Mouse (Mus musculus): ENCODE data around the gene Msi2.

Msi2 gene

GRCm38 (mm10) chr11:88297526-88297925 lies 420.8 kb downstream of the Msi2 start:
- DNase-seq, result no peak

GRCm38 (mm10) chr11:88295298-88295697 lies 423.0 kb downstream of the Msi2 start:
- no peak for DNase-seq

- DNase-seq, result no peak
Observed at GRCm38 (mm10) chr11:88294394-88294710, 424.0 kb downstream of the Msi2 start.

GRCm38 (mm10) chr11:88293631-88294393 lies 424.5 kb downstream of the Msi2 start, which contains the start of gene Ccdc182:
Ccdc182 (plus strand) TSS chr11:88294058.
- no peak for DNase-seq

GRCm38 (mm10) chr11:88291688-88292087 lies 426.6 kb downstream of the Msi2 start:
- peak in 1 of 2 experiments; percentile 39 for DNase-seq

GRCm38 (mm10) chr11:88291245-88291644 lies 427.1 kb downstream of the Msi2 start:
- DNase-seq, result no peak
